27 mouse cellular contexts compared by ENCODE assay signal in the genomic region with DNA sequence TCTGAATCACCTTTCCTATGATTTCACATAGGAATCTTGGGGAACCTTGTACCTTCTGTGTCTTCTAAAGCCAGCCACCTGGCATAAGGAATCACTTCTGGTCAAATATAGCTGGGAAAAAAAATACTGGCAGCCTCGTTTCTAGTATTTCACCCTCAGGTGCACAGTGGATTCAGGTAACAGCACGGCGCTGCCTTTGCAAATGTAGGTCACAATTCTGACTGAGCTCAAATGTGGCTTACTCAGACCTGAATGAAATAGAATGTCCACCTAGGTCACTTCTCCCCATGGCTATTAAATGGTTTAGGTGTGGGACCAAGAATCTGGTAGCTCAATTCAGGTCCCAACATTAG. TPM values are rescaled to one million over a fixed set of nuclear protein-coding genes. Genes with fewer than 3 reads are reported as not detected.
DNase-seq lines count a peak whose midpoint lies in the region; ATAC-seq lines count a peak whose summit lies in the region.
"Had no signal": no experiment of that assay in that cellular context is flagged by ENCODE, and none has a peak within 500 bp of the region (broad histone marks: within the 10 kb centered on the region; RNA-seq: fewer than 3 reads in every experiment).

No protein-coding gene starts in this region.

- no peaks in the 10 kb centered on the region for H3K36me3 ChIP-seq in kidney, embryonic 14.5 days (ENCODE audit: control insufficient read depth, insufficient read depth, low read length)
- H3K36me3 ChIP-seq in intestine, embryonic 16.5 days (ENCODE audit: control insufficient read depth, insufficient read depth, low read length) = no peaks in the 10 kb centered on the region
- H3K36me3 ChIP-seq: embryonic facial prominence, embryonic 13.5 days; forebrain, embryonic 12.5 days; heart, embryonic 15.5 days; midbrain, embryonic 10.5 days had no signal

- H3K4me3 ChIP-seq in kidney, embryonic 14.5 days (ENCODE audit: low read length) = no peak overlapping the region
- H3K4me3 ChIP-seq in intestine, embryonic 16.5 days (ENCODE audit: low read length) = no peak overlapping the region
- H3K4me3 ChIP-seq: embryonic facial prominence, embryonic 13.5 days; erythroblast, embryonic 14.5 days; forebrain, embryonic 12.5 days; heart, embryonic 15.5 days; left cerebral cortex, adult 2 months; midbrain, embryonic 10.5 days; myocyte had no signal

- no peaks in the 10 kb centered on the region for H3K9me3 ChIP-seq in kidney, embryonic 14.5 days (ENCODE audit: control insufficient read depth, low read length)
- H3K9me3 ChIP-seq in intestine, embryonic 16.5 days (ENCODE audit: control insufficient read depth, low read length) = no peaks in the 10 kb centered on the region
- H3K9me3 ChIP-seq: embryonic facial prominence, embryonic 13.5 days; forebrain, embryonic 12.5 days; heart, embryonic 15.5 days; midbrain, embryonic 10.5 days had no signal

- no peak overlapping the region for H3K9ac ChIP-seq in kidney, embryonic 14.5 days (ENCODE audit: low read depth, low read length)
- H3K9ac ChIP-seq in intestine, embryonic 16.5 days (ENCODE audit: low read depth, low read length) = no peak overlapping the region
- H3K9ac ChIP-seq: embryonic facial prominence, embryonic 13.5 days; forebrain, embryonic 12.5 days; heart, embryonic 15.5 days; hindbrain, embryonic 14.5 days; liver, embryonic 14.5 days had no signal

- no peak overlapping the region for H3K27ac ChIP-seq in kidney, embryonic 14.5 days (ENCODE audit: low read depth, low read length)
- no peak overlapping the region for H3K27ac ChIP-seq in intestine, embryonic 16.5 days (ENCODE audit: low read length)
- H3K27ac ChIP-seq: embryonic facial prominence, embryonic 13.5 days; forebrain, embryonic 12.5 days; heart, embryonic 15.5 days; hindbrain, embryonic 14.5 days; left cerebral cortex, adult 2 months; liver, embryonic 14.5 days; macrophage; midbrain, embryonic 10.5 days had no signal

- H3K4me1 ChIP-seq in kidney, embryonic 14.5 days (ENCODE audit: control insufficient read depth, insufficient read depth, low read length) = no peaks in the 10 kb centered on the region
- H3K4me1 ChIP-seq in intestine, embryonic 16.5 days (ENCODE audit: control insufficient read depth, insufficient read depth, low read length) = no peaks in the 10 kb centered on the region
- H3K4me1 ChIP-seq: embryonic facial prominence, embryonic 13.5 days; heart, embryonic 15.5 days had no signal

- peak; percentile 21 for DNase-seq in kidney, adult 9 months
- DNase-seq in cerebellum, adult 18-20 months = peak; percentile 66 to 70
- DNase-seq in cerebellum, postnatal 10 days = peak; percentile 65 to 70
- DNase-seq in ovary, postnatal 10 days (ENCODE audit: low spot score) = no peak
- no peak for DNase-seq in adrenal gland, adult (ENCODE audit: inconsistent age in 2 of 2, low spot score in 1 of 2)
- DNase-seq: adrenal gland, adult 8-10 months; embryo, embryonic 11 days; gastrocnemius, postnatal 36 days; heart, postnatal 4 days; right cerebral cortex, adult 18-20 months; right cerebral cortex, postnatal 4 days; thymus, postnatal 14 days had no signal

- ATAC-seq in kidney, embryonic 14.5 days (ENCODE audit: low FRiP score, low TSS enrichment) = no peak
- ATAC-seq in intestine, embryonic 16.5 days = no peak
- ATAC-seq: midbrain, embryonic 16.5 days had no signal

- 73% methylated on average over 3 of the region's 3 CpGs for WGBS in kidney, embryonic 14.5 days
- WGBS in intestine, embryonic 16.5 days = 72% methylated on average over 3 of the region's 3 CpGs

- H3K4me2 ChIP-seq in kidney, embryonic 14.5 days (replicated peaks; ENCODE audit: low read depth, low read length) = no peak overlapping the region
- H3K4me2 ChIP-seq in intestine, embryonic 16.5 days (ENCODE audit: low read depth, low read length) = no peak overlapping the region
- H3K4me2 ChIP-seq: embryonic facial prominence, embryonic 13.5 days; forebrain, embryonic 12.5 days; heart, embryonic 15.5 days; hindbrain, embryonic 14.5 days had no signal

- H3K27me3 ChIP-seq in kidney, embryonic 14.5 days (ENCODE audit: control insufficient read depth, insufficient read depth, low read length) = no peaks in the 10 kb centered on the region
- H3K27me3 ChIP-seq in intestine, embryonic 16.5 days (replicated peaks; ENCODE audit: control insufficient read depth, insufficient read depth, low read length) = no peaks in the 10 kb centered on the region
- H3K27me3 ChIP-seq: embryonic facial prominence, embryonic 13.5 days; forebrain, embryonic 12.5 days; heart, embryonic 15.5 days had no signal

RNA-seq across cellular contexts. Expression of a gene that starts 45.7 kb away (rescaled TPM):
- not detected in 2 replicates for polyA plus RNA-seq in kidney, embryonic 14.5 days (2014; fragmentation: Nextera tagmentation; extraction: Ambion mirVana)
- 2.9 and 3.2 TPM in 2 replicates for polyA plus RNA-seq in intestine, embryonic 16.5 days (2015; fragmentation: Nextera tagmentation; extraction: Ambion mirVana)
- polyA plus RNA-seq: C2C12; erythroblast, embryonic 14.5 days; heart, embryonic 15.5 days; lung, embryonic 16.5 days; macrophage; myocyte had no signal

RNA-seq across cellular contexts. Expression of a gene that starts 45.7 kb away (rescaled TPM):
- polyA plus RNA-seq in kidney, embryonic 14.5 days (2014; fragmentation: Nextera tagmentation; extraction: Ambion mirVana) = 1.4 and 2.7 TPM in 2 replicates
- 0.94 and 1.1 TPM in 2 replicates for polyA plus RNA-seq in intestine, embryonic 16.5 days (2015; fragmentation: Nextera tagmentation; extraction: Ambion mirVana)
- polyA plus RNA-seq: C2C12, myocyte had no signal

Comparison
In these comparisons a context has a peak if more than half of its experiments do, and no peak if none do; other contexts are left out.
1. DNase-seq: peak in kidney, adult 9 months (single experiment), cerebellum, adult 18-20 months (2 of 2) and cerebellum, postnatal 10 days (2 of 2); none in ovary, postnatal 10 days (single experiment) and adrenal gland, adult (0 of 2).